Mouse (Mus musculus): ENCODE results near the gene P2rx3.

P2rx3 gene

GRCm38 (mm10) chr2:84964111-84964801, 73.0 kb downstream of the P2rx3 start:
- POLR2A ChIA-PET: interaction anchor here in 1 of 4 experiments (0.9 to 1.6 kb wide), 2 partner anchors 26 to 37 kb away, joined by 3 read pairs; no protein-coding TSS in a partner anchor
- CTCF ChIA-PET: interaction anchor here in 1 of 4 experiments (0.5 to 0.6 kb wide), 2 partner anchors 44 to 55 kb away, joined by 9 to 10 read pairs; no protein-coding TSS in a partner anchor

DNA sequence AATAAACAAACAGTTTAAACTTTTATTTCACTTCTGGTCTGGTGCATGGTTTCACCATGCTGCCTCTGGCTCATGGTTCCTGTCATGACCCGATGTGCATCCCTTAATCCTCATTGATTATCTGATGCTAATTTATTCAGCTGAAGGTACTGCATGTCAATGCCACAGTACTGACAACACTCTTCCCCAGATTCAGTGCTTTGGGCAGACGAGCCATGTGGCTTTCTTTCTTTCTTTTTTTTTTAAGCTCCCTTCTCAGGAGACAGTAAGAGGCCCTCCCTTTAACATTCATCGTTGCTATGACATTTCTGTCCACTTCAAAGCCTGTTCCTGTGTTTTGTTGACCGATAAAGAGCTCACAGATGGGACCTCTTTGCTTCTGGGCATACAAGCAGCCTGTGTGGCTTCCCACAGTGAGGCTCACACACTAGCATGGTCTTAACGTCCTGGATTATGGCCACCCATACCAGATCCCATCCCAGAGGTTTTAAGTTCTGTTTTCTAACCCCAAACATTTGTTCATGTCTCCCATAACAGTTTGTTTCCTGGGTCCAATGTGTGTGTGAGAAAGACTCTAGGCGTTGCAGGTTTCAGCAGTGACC, 74.3 kb downstream of the P2rx3 start:
- POLR2A ChIA-PET: interaction anchor here in 1 of 4 experiments (0.6 kb wide), 1 partner anchor 125 kb away, joined by 3 read pairs; no protein-coding TSS in a partner anchor
- CTCF ChIA-PET: no interaction called here

GRCm38 (mm10) chr2:84961901-84962300, 75.4 kb downstream of the P2rx3 start:
- POLR2A ChIA-PET: no interaction called here
- CTCF ChIA-PET: no interaction called here

DNA sequence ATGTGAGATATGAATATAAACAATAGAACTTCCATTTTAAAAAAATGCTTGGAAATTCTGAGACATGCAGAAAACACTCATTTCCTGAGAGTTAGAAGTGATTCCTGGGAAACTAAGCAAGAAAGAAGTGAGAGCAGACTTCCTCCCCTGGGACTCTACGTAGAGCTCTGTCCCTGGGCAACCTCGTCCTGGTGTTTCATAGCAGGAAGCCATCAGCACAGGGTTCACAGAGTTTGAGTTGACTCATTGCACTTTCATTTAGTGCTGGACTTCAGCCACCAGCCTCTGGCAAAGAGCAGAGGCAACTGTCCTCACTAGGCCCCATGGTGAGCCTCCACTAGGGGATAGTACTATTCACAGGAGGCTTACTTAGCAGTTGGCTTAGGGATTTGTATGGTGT, 76.0 kb downstream of the P2rx3 start:
- ChIA-PET POLR2A (no interaction called here), CTCF (interaction anchor here in 1 of 4 experiments (0.6 kb wide), 1 partner anchor 129 kb away, joined by 3 read pairs; no protein-coding TSS in a partner anchor)

- CTCF ChIA-PET: interaction anchor here in 2 of 4 experiments (0.6 to 0.7 kb wide), 2 partner anchors 83 to 336 kb away, joined by 3 read pairs; no protein-coding TSS in a partner anchor
- POLR2A ChIA-PET: interaction anchor here in 1 of 4 experiments (0.7 kb wide), 1 partner anchor 1303 kb away, joined by 4 read pairs; no protein-coding TSS in a partner anchor
Observed at GRCm38 (mm10) chr2:84958588-84959264, 78.5 kb downstream of the P2rx3 start.

GRCm38 (mm10) chr2:84956274-84956673, 81.0 kb downstream of the P2rx3 start:
- ChIA-PET CTCF (interaction anchor here in 3 of 4 experiments (0.6 to 1.9 kb wide), 12 partner anchors 10 to 290 kb away, joined by 3 to 16 read pairs (median 3); partner anchors contain the start of gene Serping1 (in 1 of the 3)), POLR2A (interaction anchor here in 2 of 4 experiments (0.5 to 1.0 kb wide), 3 partner anchors 14 to 180 kb away, joined by 3 read pairs; no protein-coding TSS in a partner anchor)

GRCm38 (mm10) chr2:84955435-84955834, 81.8 kb downstream of the P2rx3 start:
- ChIA-PET CTCF (interaction anchor here in 1 of 4 experiments (1.0 kb wide), 1 partner anchor 48 kb away, joined by 3 read pairs; no protein-coding TSS in a partner anchor), POLR2A (interaction anchor here in 1 of 4 experiments (0.5 to 1.0 kb wide), 2 partner anchors 15 to 179 kb away, joined by 3 read pairs; no protein-coding TSS in a partner anchor)

- ChIA-PET CTCF (no interaction called here), POLR2A (interaction anchor here in 2 of 4 experiments (0.6 to 1.4 kb wide), 3 partner anchors 9 to 210 kb away, joined by 3 to 5 read pairs (median 4); no protein-coding TSS in a partner anchor)
Observed at GRCm38 (mm10) chr2:84952693-84953092, 84.6 kb downstream of the P2rx3 start.

- ChIA-PET CTCF (interaction anchor here in 1 of 4 experiments (0.5 kb wide), 1 partner anchor 112 kb away, joined by 7 read pairs; no protein-coding TSS in a partner anchor), POLR2A (interaction anchor here in 2 of 4 experiments (0.6 to 1.4 kb wide), 3 partner anchors 8 to 210 kb away, joined by 3 to 5 read pairs (median 4); no protein-coding TSS in a partner anchor)
Observed at GRCm38 (mm10) chr2:84952251-84952650, 85.0 kb downstream of the P2rx3 start.

GRCm38 (mm10) chr2:84951027-84951426, 86.2 kb downstream of the P2rx3 start:
- CTCF ChIA-PET: no interaction called here
- POLR2A ChIA-PET: no interaction called here

DNA sequence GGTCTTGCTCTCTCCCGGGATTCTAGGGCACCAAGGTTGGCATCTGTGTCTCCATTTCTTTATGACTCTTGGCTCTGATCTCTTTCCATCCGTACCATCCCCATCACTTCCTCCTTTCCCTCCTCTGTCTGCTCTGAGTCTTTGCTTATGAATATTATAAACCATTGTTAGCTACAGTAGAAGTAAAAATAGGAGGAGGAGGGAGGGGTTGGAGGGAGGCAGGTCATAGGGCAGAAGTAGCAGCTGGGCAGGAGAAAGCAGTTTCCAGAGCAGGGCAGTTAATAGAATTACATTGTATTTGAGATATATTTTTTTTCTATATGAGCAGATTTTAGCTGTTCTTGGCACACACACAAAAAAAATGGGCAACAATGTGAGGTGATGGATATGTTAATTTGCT, 88.5 kb downstream of the P2rx3 start:
- ChIA-PET POLR2A (no interaction called here), CTCF (interaction anchor here in 1 of 4 experiments (0.6 kb wide), 1 partner anchor 8 kb away, joined by 7 read pairs; no protein-coding TSS in a partner anchor)
